ENCODE assay signal across 8 mouse cellular contexts in genomic region chr15:27783541-27784125, GRCm38 (mm10).
DNase-seq lines count a peak whose midpoint lies in the region; ATAC-seq and TF ChIP-seq lines count a peak whose summit lies in the region.

No protein-coding gene starts in this region.

- H3K27ac ChIP-seq in cerebellum, adult 2 months (ENCODE audit: insufficient read depth, low read length): peak overlapping the region; percentile 23; the same call in 1 of the 2 replicates
- peak overlapping the region; percentile 89 for H3K27ac ChIP-seq in forebrain, embryonic 10.5 days
- peak overlapping the region; percentile 67 for H3K27ac ChIP-seq in hindbrain, postnatal 0 days
- peak overlapping the region; percentile 63 for H3K27ac ChIP-seq in liver, embryonic 13.5 days

- H3K27me3 ChIP-seq in cerebellum, adult 2 months (ENCODE audit: control insufficient read depth, insufficient read depth, low read length): no peaks in the 10 kb centered on the region
- H3K27me3 ChIP-seq in forebrain, embryonic 10.5 days (ENCODE audit: poor library complexity, severe bottlenecking): no peaks in the 10 kb centered on the region
- no peaks in the 10 kb centered on the region for H3K27me3 ChIP-seq in hindbrain, postnatal 0 days (ENCODE audit: insufficient read depth, low read length)
- no peaks in the 10 kb centered on the region for H3K27me3 ChIP-seq in liver, embryonic 13.5 days
- no peaks in the 10 kb centered on the region for H3K27me3 ChIP-seq in myocyte (ENCODE audit: control insufficient read depth, insufficient read depth, insufficient read length)

- H3K36me3 ChIP-seq in forebrain, embryonic 10.5 days (replicated peaks): 0 out of 2 replicates have a peak, but pooled peaks cover 3% of the 10 kb centered on the region
- H3K36me3 ChIP-seq in hindbrain, postnatal 0 days (ENCODE audit: insufficient read depth, low read length): no peaks in the 10 kb centered on the region
- H3K36me3 ChIP-seq in liver, embryonic 13.5 days: no peaks in the 10 kb centered on the region
- H3K36me3 ChIP-seq in myocyte (ENCODE audit: control insufficient read depth, insufficient read depth): peaks cover 26% of the 10 kb centered on the region

- H3K4me1 ChIP-seq in cerebellum, adult 2 months (ENCODE audit: control insufficient read depth, insufficient read depth, low read length): peaks cover 45% of the 10 kb centered on the region
- peaks cover 100% of the 10 kb centered on the region for H3K4me1 ChIP-seq in forebrain, embryonic 10.5 days
- H3K4me1 ChIP-seq in hindbrain, postnatal 0 days (ENCODE audit: insufficient read depth, low read length): peaks cover 74% of the 10 kb centered on the region
- peaks cover 22% of the 10 kb centered on the region for H3K4me1 ChIP-seq in liver, embryonic 13.5 days (replicated peaks)

- H3K9ac ChIP-seq in hindbrain, postnatal 0 days (replicated peaks; ENCODE audit: low read length): peak overlapping the region; percentile 15; the same call in 1 of the 2 replicates
- no peak overlapping the region for H3K9ac ChIP-seq in liver, embryonic 13.5 days

- H3K9me3 ChIP-seq in forebrain, embryonic 10.5 days: no peaks in the 10 kb centered on the region
- H3K9me3 ChIP-seq in hindbrain, postnatal 0 days (ENCODE audit: low read length): no peaks in the 10 kb centered on the region
- no peaks in the 10 kb centered on the region for H3K9me3 ChIP-seq in liver, embryonic 13.5 days (replicated peaks)

- no peak overlapping the region for H3K4me3 ChIP-seq in cerebellum, adult 2 months (replicated peaks; ENCODE audit: insufficient read depth, low read depth, low read length)
- peak overlapping the region; percentile 4; the same call in 1 of the 2 replicates for H3K4me3 ChIP-seq in forebrain, embryonic 10.5 days
- H3K4me3 ChIP-seq in hindbrain, postnatal 0 days (ENCODE audit: low read length): no peak overlapping the region
- H3K4me3 ChIP-seq in liver, embryonic 13.5 days (replicated peaks): 0 out of 2 replicates have a peak overlapping the region, but pooled peaks have one; percentile 10
- peak overlapping the region; percentile 5 for H3K4me3 ChIP-seq in myocyte

- no peak overlapping the region for H3ac ChIP-seq in myocyte (ENCODE audit: control insufficient read depth, insufficient read length)

- H3K4me2 ChIP-seq in hindbrain, postnatal 0 days (ENCODE audit: low read depth, low read length): peak overlapping the region; percentile 38
- peak overlapping the region; percentile 41 for H3K4me2 ChIP-seq in liver, embryonic 13.5 days
- H3K4me2 ChIP-seq in myocyte (ENCODE audit: low read depth): peak overlapping the region; percentile 92

- DNase-seq in cerebellum, adult 2 months: no peak
- DNase-seq in cerebellum, adult 11 months: no peak
- DNase-seq in forebrain, embryonic 10.5 days (ENCODE audit: extremely low spot score, low spot score): peak; percentile 63
- no peak for DNase-seq in hindbrain, postnatal 0 days (ENCODE audit: low spot score)
- no peak for DNase-seq in liver, embryonic 13.5 days
- no peak for DNase-seq in c-Kit-positive CD71-positive TER-119-positive erythroid progenitor cells, embryonic 14.5 days (ENCODE audit: low spot score)

- 0 out of 2 replicates have a peak, but pooled peaks have one; percentile 10 for TF ChIP-seq CTCF in cerebellum, adult 2 months (IDR thresholded peaks at IDR 0.05; ENCODE audit: borderline replicate concordance, insufficient read depth, low read depth, low read length)
- TF ChIP-seq CTCF in hindbrain, postnatal 0 days (IDR thresholded peaks at IDR 0.05; ENCODE audit: low read depth): peak; percentile 35

- no peaks in the 10 kb centered on the region for H3K79me2 ChIP-seq in myocyte (ENCODE audit: control insufficient read depth, insufficient read depth)

- no peak for ATAC-seq in hindbrain, postnatal 0 days
- no peak for ATAC-seq in liver, embryonic 13.5 days (ENCODE audit: low read depth)
- ATAC-seq in cerebellum, adult (ENCODE audit: insufficient number of reproducible peaks, low FRiP score, low TSS enrichment): no peak

- no peak for TF ChIP-seq POLR2A in cerebellum, adult 2 months (IDR thresholded peaks at IDR 0.05; ENCODE audit: borderline replicate concordance, insufficient read depth, low read length)
- TF ChIP-seq POLR2A in myocyte (IDR thresholded peaks at IDR 0.05; ENCODE audit: insufficient read length, low read depth): no peak

- WGBS in cerebellum, adult 2 months: 48% methylated on average over 12 of the region's 12 CpGs
- 24% methylated on average over 12 of the region's 12 CpGs for WGBS in forebrain, embryonic 10.5 days
- WGBS in hindbrain, postnatal 0 days: 21% methylated on average over 12 of the region's 12 CpGs
- WGBS in liver, embryonic 13.5 days (ENCODE audit: insufficient replicate concordance): 13% methylated on average over 12 of the region's 12 CpGs

TF ChIP-seq in myocyte, 11 proteins besides CTCF, POLR2A, EP300 and RAD21:
- no peak for TF ChIP-seq MAX (IDR thresholded peaks at IDR 0.05; ENCODE audit: low read depth)
- no peak for TF ChIP-seq TCF3 (IDR thresholded peaks at IDR 0.05; ENCODE audit: insufficient read length, low read depth)
- TF ChIP-seq POLR2AphosphoS2 (IDR thresholded peaks at IDR 0.05; ENCODE audit: insufficient read length, low read depth): no peak
- no peak for TF ChIP-seq E2F4 (IDR thresholded peaks at IDR 0.05; ENCODE audit: insufficient read depth)
- no peak for TF ChIP-seq SRF (IDR thresholded peaks at IDR 0.05; ENCODE audit: control insufficient read depth, insufficient read length, low read depth)
- TF ChIP-seq USF1 (IDR thresholded peaks at IDR 0.05; ENCODE audit: low read depth): no peak
- TF ChIP-seq CEBPB (IDR thresholded peaks at IDR 0.05; ENCODE audit: insufficient read depth, poor library complexity, severe bottlenecking): no peak
- no peak for TF ChIP-seq MYOD1 (IDR thresholded peaks at IDR 0.05; ENCODE audit: control insufficient read depth in 1 of 3, insufficient read length in 2 of 3, low read depth in 2 of 3)
- no peak for TF ChIP-seq MYOG (IDR thresholded peaks at IDR 0.05; ENCODE audit: control insufficient read depth in 1 of 3, insufficient read depth in 1 of 3, insufficient read length in 2 of 3, low read depth in 2 of 3)
- no peak for TF ChIP-seq REST (IDR thresholded peaks at IDR 0.05; ENCODE audit: insufficient read depth, insufficient read length)
- TF ChIP-seq TCF12 (IDR thresholded peaks at IDR 0.05; ENCODE audit: insufficient read depth, poor library complexity, severe bottlenecking): no peak

Comparison
In these comparisons a context has a peak if more than half of its experiments do, and no peak if none do; other contexts are left out.
1. H3K27ac ChIP-seq: peak in every context shown above with its lines; median percentile 89 in forebrain, embryonic 10.5 days; 67 in hindbrain, postnatal 0 days; 63 in liver, embryonic 13.5 days; 23 in cerebellum, adult 2 months.
2. H3K4me3 ChIP-seq: peak in forebrain, embryonic 10.5 days (single experiment), liver, embryonic 13.5 days (single experiment) and myocyte (single experiment); none in cerebellum, adult 2 months (single experiment) and hindbrain, postnatal 0 days (single experiment).
3. H3K4me2 ChIP-seq: peak in every context shown above with its lines; median percentile 92 in myocyte; 41 in liver, embryonic 13.5 days; 38 in hindbrain, postnatal 0 days.